Mouse (Mus musculus): ENCODE results near the gene Atp5j. TPM values are rescaled to one million over a fixed set of nuclear protein-coding genes. Genes with fewer than 3 reads are reported as not detected.

Atp5j gene
- total RNA-seq (2021) = 100 to 1,000 TPM; 366 to 378 TPM

DNA sequence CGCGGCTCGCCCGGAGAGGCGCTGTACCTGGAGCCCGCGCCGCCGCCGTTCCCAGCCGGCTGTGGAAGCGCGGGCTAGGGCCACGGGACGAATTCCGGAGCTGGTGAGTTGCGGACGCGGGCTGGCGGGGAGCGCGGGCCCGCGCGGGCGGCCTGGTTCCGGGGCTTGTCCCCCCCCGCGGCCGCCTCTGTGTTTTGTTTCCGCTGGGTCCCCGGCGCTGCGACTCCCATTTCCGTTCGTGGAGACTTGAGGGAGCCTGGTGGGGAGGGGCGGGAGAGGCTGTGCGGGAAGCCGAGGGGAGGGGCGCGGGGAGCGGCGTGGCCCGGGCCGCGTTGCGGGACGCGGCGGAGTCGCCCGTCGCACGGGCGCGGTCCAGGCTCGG lies at the start of gene Atp5j:
Atp5j (minus strand) TSS at position 185 of the 382 bp plus-strand sequence.
- peak; percentile 88 to 89 for DNase-seq (ENCODE audit: low spot score in 2 of 2)
- intact Hi-C loops (cut with DNase I) = loop anchor here (2.0 kb wide), 1 partner anchor 337 kb away; the partner anchor contains the start of gene App

DNA sequence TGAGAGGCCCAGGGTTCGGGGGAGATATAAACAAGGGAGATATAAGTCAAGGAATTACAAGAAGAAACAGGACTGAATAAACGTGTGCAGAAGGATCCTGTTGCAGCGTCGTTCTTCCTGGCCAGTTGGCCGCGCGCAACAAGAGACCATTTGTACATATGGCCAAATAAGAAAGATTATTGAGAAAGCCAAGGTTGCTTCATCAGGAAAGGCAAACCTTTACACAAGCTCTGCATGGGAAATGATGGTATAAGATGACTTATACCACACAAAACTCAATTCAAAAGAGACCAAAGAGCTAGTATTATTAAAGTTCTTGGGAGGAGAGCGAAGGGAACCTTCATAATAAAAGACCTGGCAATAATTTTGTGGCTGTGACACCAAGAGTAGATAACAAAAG lies 49.1 kb upstream of the Atp5j start:
- intact Hi-C loops (cut with DNase I) = no loop called here
- no peak for DNase-seq (ENCODE audit: low spot score in 2 of 2)

GRCm38 (mm10) chr16:84881754-84882321 lies 46.4 kb upstream of the Atp5j start:
- DNase-seq (ENCODE audit: low spot score in 2 of 2) = no peak
- intact Hi-C loops (cut with DNase I) = no loop called here

GRCm38 (mm10) chr16:84881168-84881567 lies 45.7 kb upstream of the Atp5j start:
- intact Hi-C loops (cut with DNase I) = no loop called here
- no peak for DNase-seq (ENCODE audit: low spot score in 2 of 2)

DNA sequence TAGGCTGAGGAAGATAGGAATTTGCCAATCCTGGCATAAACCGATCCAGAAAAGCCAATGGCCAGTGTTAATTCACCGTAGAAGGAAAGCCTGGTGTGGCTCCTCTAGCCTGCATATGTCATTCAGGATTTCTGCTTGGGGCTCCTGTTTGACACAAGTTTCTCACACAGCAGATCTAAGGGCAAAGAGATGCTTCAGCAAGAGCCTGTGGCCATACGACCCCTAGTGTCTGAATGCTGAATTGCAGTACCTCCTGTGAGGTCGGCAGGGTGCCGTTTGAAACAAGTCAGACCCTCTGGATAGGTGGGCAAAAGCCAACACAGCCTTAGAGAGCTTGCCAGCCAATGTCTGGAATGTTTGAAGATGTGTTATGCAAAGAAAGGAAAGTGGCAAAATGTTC lies 43.7 kb upstream of the Atp5j start:
- DNase-seq (ENCODE audit: low spot score in 2 of 2) = peak; percentile 41 to 52
- intact Hi-C loops (cut with DNase I) = loop anchor here (5.0 kb wide), 1 partner anchor 798 kb away; no protein-coding TSS in a partner anchor

DNA sequence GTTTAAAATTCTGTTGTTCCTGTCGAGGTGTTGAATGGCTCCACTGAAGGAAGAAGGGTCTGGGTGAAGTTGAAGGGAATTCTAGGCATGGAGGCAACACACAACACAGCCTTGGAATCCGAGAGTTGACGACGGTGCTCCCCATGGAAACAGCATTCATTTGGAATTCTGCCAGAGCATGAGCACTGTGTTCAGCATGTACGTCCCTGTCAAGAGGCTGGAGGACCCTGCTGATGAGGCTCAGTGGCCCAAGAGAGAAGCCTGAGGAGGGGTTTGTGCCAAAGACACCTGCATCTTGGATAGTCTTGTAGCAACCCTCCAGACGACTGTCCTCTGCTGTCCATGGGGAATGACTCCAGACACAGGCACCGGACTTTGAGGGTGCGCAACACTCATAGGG lies 40.7 kb upstream of the Atp5j start:
- intact Hi-C loops (cut with DNase I) = loop anchor here (5.0 kb wide), 1 partner anchor 801 kb away; no protein-coding TSS in a partner anchor
- peak in 1 of 2 experiments; percentile 8 for DNase-seq (ENCODE audit: low spot score in 2 of 2)

- peak; percentile 25 to 42 for DNase-seq (ENCODE audit: low spot score in 2 of 2)
- intact Hi-C loops (cut with DNase I) = loop anchor here (5.0 kb wide), 1 partner anchor 802 kb away; no protein-coding TSS in a partner anchor
Measured at GRCm38 (mm10) chr16:84875718-84876035, 40.3 kb upstream of the Atp5j start.

GRCm38 (mm10) chr16:84875012-84875717 lies 39.7 kb upstream of the Atp5j start:
- peak; percentile 48 to 64 for DNase-seq (ENCODE audit: low spot score in 2 of 2)
- intact Hi-C loops (cut with DNase I) = loop anchor here (5.0 kb wide), 1 partner anchor 802 kb away; no protein-coding TSS in a partner anchor

DNA sequence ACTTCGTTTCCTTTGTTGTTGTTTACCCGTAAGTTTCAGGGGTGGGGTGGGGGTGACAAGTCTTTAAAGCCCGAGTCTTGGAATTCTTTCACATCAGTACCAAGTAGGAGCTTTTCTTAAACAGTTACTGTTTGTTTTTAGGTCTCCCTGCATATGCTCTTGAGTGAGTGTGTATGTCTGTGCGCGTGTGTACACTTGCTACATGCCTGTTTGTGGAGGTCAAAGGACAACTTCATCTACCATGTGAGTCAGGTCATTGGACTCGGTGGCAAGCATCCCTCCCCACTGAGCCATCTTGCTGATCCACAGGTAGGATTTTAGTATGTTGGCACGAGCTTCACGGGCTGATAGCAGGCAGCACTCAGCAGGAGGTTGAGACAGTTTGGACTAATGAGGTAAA lies 38.4 kb upstream of the Atp5j start:
- intact Hi-C loops (cut with DNase I) = no loop called here
- DNase-seq (ENCODE audit: low spot score in 2 of 2) = no peak

GRCm38 (mm10) chr16:84864656-84865055 lies 29.2 kb upstream of the Atp5j start:
- no peak for DNase-seq (ENCODE audit: low spot score in 2 of 2)
- intact Hi-C loops (cut with DNase I) = no loop called here

GRCm38 (mm10) chr16:84853492-84853891 lies 18.1 kb upstream of the Atp5j start:
- no peak for DNase-seq (ENCODE audit: low spot score in 2 of 2)
- intact Hi-C loops (cut with DNase I) = no loop called here

DNA sequence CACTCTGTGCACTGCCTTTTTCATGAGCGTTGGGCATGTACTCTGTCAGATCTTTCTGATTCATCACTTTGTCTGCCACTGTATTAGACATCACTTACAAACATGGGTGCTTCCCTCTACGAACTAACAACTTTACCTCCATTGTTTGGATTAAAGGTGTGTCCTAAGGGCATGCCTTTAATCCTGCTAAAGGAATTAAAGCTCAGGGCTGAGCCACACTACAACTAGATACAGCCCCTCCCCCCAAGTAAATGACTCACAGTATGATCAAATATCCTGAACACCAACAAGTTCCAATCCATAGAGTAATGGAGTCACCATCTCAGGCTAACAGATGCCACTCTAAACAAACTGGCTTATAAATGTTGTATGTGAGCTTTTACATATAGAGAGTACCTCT lies 3.2 kb upstream of the Atp5j start:
- DNase-seq (ENCODE audit: low spot score in 2 of 2) = no peak
- intact Hi-C loops (cut with DNase I) = no loop called here

- peak in 1 of 2 experiments; percentile 65 for DNase-seq (ENCODE audit: low spot score in 2 of 2)
- intact Hi-C loops (cut with DNase I) = loop anchor here (2.0 kb wide), 1 partner anchor 337 kb away; the partner anchor contains the start of gene App
Measured at GRCm38 (mm10) chr16:84835823-84836743, 658 bp upstream of the Atp5j start.

DNA sequence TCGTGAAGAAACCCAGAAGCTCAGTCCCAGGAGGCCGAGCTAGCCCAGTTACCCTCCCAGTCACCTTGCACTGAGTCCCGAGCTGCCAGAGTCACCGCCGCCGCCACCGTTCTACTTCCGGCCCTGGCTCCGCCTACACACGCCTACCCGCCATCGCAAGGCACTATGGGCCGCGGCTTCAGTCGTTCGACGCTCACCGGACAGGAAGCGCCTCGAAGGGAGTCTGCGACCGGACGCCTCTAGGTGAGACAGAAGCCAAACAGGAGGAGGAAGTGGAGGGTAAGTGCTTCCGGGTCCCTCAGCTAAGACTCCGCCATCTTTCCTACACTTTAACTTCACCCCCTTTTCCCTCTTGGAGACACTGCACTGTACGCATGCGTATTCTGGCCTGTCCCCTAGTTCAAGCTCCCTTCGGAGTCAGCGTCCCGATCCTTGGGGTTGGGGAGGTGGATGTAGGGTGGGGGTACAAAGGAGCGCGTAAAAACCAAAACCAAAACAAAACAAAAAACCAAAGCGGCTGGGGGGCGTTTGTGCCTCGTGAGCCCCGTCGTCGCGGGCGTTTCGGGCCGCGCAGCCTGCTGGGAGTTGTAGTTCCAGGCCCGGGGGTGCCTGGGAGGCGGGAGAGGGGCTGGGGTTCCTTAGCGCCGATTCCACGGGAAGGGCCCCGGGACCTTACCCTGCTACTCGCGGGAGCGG lies 532 bp downstream of the Atp5j start, which contains the start of gene Gabpa:
Gabpa (plus strand) TSS at position 181 of the 696 bp plus-strand sequence.
- DNase-seq (ENCODE audit: low spot score in 2 of 2) = peak; percentile 92 to 93

GRCm38 (mm10) chr16:84834344-84834743 lies 1.1 kb downstream of the Atp5j start:
- intact Hi-C loops (cut with DNase I) = loop anchor here (2.0 to 5.0 kb wide), 2 partner anchors 97 to 338 kb away; partner anchors contain the start of genes App and Mrpl39
- DNase-seq (ENCODE audit: low spot score in 2 of 2) = no peak

More for the DNA sequence above, 532 bp downstream of the Atp5j start, which contains the start of gene Gabpa:
- intact Hi-C loops (cut with DNase I) = loop anchor here (2.0 to 5.0 kb wide), 2 partner anchors 98 to 338 kb away; partner anchors contain the start of genes App and Mrpl39

DNA sequence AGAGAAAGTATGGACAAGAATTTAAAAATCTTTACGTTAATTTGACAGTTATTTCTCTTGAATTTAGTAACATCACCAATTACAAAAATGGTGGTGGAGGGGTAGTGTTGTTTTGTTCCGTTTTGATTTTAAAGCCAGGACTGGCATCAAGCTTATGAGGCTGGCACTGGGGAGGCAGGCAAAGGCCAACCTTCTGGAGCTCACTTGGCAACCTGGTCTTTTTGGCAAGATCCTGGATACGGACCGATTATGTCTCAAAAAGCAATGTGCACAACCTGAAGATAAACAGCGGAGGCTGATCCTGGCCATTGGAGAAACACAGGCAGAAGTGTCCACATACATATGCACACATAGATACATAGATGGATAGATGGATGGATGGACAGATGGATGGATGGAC lies 2.7 kb downstream of the Atp5j start:
- DNase-seq (ENCODE audit: low spot score in 2 of 2) = no peak
- intact Hi-C loops (cut with DNase I) = loop anchor here (5.0 kb wide), 1 partner anchor 95 kb away; the partner anchor contains the start of gene Mrpl39

- intact Hi-C loops (cut with DNase I) = loop anchor here (5.0 kb wide), 1 partner anchor 94 kb away; the partner anchor contains the start of gene Mrpl39
Measured at GRCm38 (mm10) chr16:84831696-84832095, 3.7 kb downstream of the Atp5j start.

GRCm38 (mm10) chr16:84825009-84825408 lies 10.4 kb downstream of the Atp5j start:
- intact Hi-C loops (cut with DNase I) = no loop called here

More at GRCm38 (mm10) chr16:84831696-84832095, 3.7 kb downstream of the Atp5j start:
- no peak for DNase-seq (ENCODE audit: low spot score in 2 of 2)

GRCm38 (mm10) chr16:84817423-84817822 lies 18.0 kb downstream of the Atp5j start:
- intact Hi-C loops (cut with DNase I) = no loop called here
- no peak for DNase-seq (ENCODE audit: low spot score in 2 of 2)

More at GRCm38 (mm10) chr16:84825009-84825408, 10.4 kb downstream of the Atp5j start:
- no peak for DNase-seq (ENCODE audit: low spot score in 2 of 2)

Measured in left cerebral cortex, postnatal 36 days (tissue).